Mouse (Mus musculus): ENCODE measurements around the gene Ltk.

The Ltk gene
- long read RNA-seq, experiment 1, result 0 reads
- long read RNA-seq, experiment 2, result 0 reads

DNA sequence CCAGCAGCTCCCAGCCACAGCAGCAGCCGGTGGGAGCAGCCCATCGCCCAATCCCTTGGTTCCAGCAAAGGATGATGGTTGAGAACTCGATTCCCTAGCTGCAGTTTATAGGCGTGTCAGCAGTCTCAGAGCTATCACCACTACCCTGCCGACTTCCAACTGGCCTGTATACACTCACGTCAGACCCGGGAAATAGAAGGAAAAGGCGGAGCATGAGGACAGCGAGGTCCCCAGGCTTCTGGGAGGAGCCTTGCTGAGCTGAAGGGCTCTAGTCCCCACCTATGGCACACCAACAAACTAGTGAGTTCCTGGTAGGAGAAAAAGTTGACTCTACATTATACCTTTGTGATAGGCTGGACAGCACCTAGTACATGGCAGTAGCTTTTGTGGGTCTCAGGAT lies at the start of gene Ltk:
Ltk (minus strand) TSS at position 181 of the 400 bp plus-strand sequence.
- intact Hi-C loops (cut with DNase I), result no loop called here

DNA sequence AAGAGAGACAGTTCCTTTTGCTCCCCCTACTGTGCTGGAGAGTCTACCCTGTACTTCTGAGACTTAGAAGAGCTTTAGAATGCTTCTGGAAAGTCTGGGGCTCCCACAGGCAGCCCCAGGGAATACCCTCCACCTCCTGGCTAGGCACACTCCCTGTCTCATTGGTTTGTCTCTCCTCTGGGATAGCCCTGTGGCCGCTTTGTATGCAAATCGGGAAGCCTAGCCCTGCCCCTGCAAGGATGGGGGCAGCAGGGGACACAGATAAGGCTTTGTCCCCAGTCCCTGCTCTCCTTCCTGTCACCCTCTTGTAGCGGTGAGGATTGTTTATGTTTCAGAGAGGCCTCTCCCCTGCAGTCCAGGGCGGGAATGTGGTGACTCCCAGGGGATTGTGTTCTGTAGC lies 48.6 kb upstream of the Ltk start:
- intact Hi-C loops (cut with DNase I), result no loop called here

DNA sequence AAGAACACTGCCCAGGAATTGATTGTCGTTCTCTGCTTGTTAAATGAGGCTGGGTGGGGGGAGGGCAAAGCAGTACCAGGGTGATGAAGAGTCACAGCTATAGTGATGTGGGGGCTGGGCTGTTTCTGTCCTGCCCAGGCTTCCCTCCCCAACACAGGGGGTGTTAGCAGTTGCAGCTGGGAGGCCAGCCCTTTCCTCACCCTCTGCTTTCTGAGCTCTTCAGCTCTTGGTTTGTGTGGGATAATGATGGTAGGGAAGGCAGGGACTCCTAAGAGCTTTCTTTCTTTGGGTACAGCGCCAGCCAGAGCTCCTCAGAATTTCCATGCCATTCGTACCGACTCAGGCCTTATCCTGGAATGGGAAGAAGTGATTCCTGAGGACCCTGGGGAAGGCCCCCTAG lies 48.2 kb upstream of the Ltk start:
- intact Hi-C loops (cut with DNase I), result no loop called here

DNA sequence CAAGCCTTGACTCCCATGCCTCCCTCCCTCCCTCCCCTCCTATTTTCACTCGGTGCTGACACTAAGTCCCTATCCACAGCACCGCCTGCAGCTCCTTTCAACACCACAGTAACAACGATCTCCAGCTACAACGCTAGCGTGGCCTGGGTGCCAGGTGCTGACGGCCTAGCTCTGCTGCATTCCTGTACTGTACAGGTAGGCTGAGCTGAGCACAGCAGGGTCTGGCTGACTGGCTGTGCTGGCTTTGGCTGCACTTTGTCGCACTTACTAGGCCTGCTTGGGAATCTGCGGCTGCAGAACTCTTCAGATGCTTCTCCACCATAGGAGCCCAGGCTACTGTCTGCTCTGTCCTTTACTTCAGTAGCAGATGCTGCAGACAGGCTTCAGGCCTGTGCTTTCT lies 45.3 kb upstream of the Ltk start:
- intact Hi-C loops (cut with DNase I), result no loop called here

DNA sequence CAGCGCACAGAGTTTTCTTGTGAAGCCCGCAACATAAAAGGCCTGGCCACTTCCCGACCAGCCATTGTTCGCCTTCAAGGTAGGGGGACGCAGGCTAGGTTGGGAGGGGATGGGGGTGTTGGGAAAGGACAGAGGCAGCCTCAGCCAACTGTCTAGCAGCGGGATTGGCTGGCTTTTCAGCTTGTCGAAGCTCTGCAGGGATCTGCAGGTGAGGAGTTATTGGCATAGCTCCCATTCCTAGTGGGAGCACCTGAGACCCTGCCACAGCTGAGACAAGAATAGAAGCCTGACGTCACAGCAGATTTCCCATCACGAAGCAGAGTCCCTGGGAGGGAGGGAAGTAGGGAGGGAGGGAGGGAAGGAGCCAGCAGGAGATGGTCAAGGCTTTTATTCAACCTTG lies 44.5 kb upstream of the Ltk start:
- intact Hi-C loops (cut with DNase I), result no loop called here

DNA sequence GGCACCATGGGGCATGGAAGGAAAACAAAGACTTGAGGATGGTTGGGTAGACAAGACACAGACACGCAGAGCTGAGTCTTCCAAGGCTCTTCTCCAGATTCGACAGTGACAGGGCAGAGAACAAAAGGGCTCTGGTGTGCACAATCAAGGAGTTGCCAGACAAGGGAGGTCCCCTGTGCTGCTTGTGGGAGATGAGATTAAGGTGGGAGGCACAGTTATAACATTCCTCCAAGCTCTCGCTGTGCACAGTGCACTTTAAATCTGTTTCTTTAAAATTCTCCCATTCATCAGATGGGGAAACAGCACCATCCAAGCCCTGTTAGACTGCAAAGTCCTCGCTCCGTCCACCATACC lies 44.0 kb upstream of the Ltk start:
- intact Hi-C loops (cut with DNase I), result no loop called here

DNA sequence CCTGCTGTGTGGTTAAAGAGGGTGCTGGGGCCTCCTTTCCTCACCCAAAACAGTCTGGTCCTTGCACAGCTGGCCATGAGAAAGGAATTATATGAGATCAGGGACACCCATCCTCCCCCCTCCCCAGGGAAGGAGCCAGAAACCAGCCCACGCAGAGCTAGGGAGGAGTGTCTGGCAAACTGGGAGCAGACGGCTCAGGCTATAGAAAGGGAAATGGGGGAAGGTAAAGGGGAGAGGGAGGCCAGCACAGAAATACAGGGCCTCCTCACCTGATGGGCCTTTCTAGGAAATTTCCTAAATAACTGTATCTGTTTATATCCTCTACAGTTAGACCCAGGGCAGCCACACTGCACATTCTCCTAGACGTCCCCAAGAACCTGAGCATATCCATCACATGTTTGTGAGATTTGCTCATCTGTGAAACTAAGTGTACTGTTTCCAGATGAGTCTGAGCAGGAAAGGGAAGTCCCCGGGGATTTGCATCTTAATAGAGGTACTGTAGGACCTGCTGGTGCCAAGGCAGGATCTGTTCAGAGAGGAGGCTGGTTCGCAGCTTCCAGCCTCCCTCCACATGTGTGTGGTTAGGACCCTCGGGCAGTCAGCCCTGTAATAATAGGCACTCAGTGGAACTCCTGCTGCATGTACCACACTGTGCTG lies 43.5 kb upstream of the Ltk start:
- intact Hi-C loops (cut with DNase I), result no loop called here

DNA sequence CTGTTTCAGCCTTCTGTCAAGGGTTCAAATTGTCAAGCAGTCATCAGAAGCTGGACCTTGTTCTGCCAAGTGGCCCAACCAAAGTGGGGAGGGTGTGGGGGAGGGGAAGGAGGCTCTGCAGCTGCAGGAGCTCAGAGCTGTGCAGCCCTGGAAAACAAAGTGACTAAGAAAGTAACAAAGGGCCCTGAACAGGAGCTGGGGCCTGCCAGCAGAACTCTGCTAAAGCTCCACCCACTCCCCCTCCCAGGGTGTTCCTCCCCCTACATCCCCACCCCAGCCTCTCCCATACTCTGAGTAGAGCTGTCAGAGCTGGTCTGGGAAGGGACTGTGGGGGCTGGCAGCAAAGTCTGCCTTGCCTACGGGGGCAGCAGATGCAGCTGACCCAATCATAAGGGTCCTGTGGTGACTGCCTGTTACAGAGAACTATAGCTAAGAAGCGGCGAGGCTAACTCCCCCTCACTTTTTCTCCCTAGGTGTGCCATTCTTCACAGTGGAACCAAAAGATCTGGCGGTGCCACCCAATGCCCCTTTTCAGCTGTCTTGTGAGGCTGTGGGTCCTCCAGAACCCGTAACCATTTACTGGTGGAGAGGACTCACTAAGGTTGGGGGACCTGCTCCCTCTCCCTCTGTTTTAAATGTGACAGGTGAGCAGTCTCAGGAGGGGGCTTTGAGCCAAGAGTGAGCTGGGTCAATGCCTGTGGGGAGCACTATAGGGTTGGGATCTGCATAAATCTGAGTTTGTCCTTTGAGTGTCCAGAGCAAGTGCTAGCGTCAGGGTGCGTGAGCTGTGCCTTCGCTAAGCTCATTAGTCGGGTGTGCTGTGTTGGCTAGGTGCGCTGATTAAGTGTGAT lies 42.8 kb upstream of the Ltk start:
- intact Hi-C loops (cut with DNase I), result no loop called here

DNA sequence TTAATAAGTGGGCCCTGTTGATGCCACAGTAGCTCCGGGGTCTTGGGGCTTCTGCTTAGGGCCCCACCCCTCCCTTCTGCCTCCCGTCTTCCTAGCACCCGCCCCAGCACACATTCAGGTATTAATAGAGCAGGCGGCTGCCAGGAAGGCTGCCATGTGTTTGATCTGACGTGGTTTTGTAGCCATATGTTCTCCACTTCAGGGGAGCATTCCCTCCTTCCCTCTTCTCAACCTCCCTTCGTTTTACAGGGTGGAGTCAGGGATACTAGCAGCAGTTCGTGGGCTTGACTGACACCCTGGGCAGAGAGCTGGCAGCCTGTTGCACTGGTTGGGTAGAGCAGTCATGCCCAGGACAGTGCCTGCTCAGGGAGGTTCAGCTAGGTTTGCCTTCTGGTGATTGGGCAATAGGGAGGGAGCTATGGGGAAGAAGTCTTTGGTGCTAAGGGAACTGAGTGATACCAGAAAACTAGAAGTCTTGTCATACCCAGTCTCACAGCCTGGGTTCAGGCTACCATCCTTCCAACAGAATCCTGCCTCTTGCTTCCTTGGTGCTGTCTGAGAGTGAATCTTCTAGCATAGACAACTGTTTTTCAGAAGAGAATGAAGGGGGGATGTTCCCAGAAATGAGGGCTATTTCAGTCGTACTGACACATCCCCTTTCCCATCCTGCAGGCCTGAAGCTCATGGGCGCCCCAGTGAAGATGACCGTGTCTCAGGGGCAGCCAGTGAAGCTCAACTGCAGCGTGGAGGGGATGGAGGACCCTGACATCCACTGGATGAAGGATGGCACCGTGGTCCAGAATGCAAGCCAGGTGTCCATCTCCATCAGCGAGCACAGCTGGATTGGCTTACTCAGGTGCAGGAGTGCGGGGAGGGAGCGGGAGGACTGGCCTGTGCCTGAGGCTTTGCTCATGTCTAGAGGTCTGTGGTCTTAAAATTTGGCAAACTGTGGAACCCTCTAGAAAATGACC lies 40.9 kb upstream of the Ltk start:
- intact Hi-C loops (cut with DNase I), result no loop called here

DNA sequence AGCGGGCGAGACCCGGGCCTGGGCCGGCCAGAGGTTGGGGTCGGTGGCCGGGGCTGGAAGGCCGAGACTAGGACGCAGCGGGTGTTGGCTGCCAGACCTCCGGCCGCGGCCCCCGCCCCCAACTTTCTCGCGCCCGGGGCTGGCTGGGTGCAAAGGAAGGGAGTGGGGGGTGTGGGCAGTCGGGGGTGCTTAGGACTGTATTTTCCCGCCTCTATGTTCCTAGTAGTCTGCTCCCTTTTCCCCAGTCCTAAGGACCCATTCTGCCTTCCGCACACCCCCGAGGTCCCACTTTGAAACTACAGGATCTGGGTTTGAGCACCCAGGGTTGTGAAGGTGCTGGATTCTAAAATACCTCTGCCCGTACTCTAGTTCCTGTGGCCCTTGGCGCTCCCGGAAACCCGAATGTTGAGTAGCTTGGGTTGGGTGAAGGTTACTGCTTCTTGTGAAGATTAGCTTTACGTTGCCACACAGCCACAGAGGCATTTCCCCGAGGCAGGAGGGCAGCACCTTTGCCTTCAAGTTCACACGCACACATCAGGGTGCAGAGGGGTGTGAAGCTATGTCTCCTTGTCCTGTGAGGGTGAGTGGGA lies 39.8 kb upstream of the Ltk start:
- intact Hi-C loops (cut with DNase I), result loop anchor here (10.0 kb wide), 1 partner anchor 95 kb away; the partner anchor contains the start of gene Mga

DNA sequence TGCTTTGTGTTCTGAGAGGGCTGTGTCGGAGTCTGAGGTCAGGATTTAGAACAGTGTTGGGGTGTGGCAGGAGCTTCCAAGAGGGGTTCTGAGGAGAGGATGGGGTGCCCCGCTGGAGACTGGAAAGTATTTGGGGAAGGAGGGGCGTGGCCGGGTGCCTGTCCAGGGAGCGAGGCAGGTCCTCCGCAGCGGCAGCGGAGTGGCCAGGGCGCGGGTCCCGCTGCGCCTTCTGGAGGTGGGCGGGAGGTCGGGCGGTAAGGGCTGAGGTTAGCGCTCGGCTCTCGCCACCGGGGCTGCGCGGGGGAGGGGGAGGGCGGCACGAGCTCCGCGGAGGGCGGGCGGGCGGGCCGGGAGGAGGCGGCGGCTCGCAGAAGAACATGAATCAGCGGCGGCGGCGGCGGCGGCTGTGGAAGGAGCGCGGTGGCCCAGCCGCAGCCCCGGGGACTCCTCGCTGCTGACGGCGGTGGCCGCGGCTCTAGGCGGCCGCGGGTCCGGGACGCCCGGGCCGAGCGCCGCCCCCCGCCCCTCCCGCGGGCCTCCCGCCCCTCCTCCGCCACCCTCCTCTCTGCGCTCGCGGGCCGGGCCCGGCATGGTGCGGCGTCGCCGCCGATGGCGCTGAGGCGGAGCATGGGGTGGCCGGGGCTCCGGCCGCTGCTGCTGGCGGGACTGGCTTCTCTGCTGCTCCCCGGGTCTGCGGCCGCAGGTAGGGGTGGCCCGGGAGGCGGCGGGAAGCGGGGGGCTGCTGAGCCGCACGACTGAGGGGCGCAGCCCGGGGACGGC lies 39.1 kb upstream of the Ltk start:
- intact Hi-C loops (cut with DNase I), result loop anchor here (10.0 kb wide), 1 partner anchor 95 kb away; the partner anchor contains the start of gene Mga

DNA sequence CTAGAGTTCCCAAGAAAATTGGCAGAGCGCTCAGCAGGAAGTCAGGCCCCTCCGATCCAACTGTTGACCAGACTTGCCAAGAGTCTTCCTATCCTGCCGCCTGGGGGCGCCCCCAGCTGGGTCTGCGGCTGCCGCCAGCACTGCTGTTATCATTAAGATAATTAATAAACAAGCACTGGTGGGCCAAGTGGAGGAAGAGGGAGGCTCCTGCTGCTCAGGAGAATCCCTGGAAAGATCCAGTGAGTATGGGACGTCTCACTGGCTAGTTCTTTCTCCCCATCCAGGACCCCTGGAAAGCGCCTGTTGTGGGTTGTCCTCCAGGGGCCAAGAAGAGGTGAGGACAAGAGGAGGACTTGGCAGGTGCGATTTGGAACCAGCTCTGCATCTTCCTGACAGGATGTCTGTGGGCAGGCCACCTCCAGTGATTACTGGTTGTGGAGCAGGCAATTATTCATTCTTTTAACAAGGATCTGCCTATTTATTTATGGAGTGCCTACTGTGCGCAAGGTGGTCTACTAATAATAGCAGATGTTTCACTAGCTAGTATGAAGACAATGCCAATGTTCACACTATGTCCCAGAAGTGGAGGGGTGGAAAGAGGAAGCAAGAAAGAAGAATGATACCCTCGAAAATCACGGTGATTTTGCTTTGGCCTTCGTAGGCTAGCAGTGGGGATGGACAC lies 38.2 kb upstream of the Ltk start:
- intact Hi-C loops (cut with DNase I), result loop anchor here (10.0 kb wide), 1 partner anchor 96 kb away; the partner anchor contains the start of gene Mga

DNA sequence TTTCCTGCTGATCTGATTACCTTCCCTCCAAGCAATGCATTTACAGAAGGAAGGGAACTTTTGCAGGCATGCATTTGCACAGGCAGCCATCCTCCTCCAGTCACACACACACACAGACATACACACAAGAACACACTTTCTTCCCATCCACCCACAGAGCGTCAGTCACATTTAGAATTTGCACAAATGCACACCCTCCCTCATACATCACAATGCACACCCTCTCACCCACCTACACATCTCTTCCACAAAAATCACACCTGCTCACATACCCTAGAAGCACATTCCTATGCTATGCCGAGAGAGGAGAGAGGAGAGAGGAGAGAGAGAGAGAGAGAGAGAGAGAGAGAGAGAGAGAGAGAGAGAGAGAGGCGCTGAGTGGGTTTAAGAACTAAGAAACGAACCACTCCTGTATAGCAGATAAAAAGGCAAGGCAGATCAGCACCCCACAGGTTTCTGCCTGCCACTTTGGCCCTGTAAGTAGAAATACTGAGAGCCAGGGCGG lies 37.1 kb upstream of the Ltk start, which contains the start of gene Tyro3:
Tyro3 (plus strand) TSS at position 455 of the 505 bp plus-strand sequence.
- intact Hi-C loops (cut with DNase I), result loop anchor here (10.0 kb wide), 1 partner anchor 97 kb away; the partner anchor contains the start of gene Mga

DNA sequence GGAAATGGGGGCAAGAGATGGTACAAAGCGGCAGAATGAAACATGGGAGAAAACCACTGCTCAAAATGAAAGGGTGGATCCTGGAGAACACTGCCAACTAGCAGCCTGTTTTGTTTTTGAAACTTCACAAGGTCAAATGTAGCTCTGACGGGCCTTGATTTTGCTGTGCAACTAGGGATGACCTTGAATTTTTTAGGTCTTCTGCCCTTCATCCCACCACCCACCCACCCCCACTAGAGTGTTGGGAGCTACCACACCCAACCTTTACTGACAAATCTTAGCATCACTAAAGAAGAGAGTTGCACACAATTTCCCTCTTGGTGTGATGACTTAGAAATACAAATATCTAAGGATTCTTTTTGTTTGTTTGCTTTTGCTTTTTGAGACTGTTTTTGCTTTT lies 29.8 kb upstream of the Ltk start:
- intact Hi-C loops (cut with DNase I), result loop anchor here (10.0 kb wide), 1 partner anchor 105 kb away; the partner anchor contains the start of gene Mga

DNA sequence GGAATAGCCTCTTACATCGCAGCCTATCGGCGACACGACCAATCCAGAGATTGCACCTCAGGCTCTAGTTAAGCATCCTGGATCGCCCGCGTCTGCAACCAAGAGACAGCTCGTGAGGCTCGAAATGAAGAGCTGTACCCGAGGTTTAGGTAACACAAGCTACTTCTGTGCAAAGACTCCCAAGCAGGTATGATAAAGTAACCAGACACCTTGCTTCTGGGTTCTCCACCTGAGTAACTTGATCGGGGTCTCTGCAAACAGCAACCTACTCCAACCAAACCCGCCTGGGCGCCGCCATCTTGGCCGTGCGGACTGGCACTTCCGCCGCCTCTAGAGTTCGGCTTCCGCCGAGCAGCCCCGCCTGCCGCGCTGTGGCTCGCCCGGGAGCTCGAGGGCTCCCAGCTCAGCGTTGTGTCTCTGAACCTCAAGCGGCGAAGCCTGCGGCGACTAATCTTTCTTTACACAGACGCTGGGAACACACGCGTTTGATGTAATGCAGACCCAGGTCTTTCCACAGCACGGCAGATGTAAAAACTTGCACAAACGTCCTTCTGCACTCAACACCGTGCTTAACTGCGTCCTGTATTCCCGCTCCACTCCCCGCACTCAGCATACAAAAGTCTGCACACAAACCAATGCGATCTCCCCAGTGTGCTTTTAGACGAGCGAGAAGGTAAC lies 27.1 kb upstream of the Ltk start, which contains the start of gene Rpap1:
Rpap1 (minus strand) TSS at position 332 of the 678 bp plus-strand sequence.
- intact Hi-C loops (cut with DNase I), result no loop called here

DNA sequence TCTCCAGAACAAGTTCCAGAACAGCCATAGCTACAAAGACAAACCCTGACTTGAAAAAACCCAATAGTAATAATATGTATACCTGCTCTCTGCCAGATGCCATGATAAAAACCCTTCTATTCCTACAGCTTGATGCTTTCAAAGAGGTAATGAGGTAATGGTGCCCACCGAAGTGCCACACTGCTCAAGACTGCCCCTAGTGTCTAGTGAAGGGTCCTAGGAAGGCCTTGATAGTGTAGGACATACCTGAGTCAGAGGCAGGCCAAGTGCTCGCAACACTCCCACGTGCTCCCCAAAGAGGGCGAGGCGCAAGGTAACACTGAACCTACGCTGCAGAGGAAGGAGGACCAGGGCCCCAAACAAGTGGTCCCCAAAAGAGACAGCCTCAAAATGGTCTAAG lies 7.0 kb upstream of the Ltk start:
- intact Hi-C loops (cut with DNase I), result no loop called here

DNA sequence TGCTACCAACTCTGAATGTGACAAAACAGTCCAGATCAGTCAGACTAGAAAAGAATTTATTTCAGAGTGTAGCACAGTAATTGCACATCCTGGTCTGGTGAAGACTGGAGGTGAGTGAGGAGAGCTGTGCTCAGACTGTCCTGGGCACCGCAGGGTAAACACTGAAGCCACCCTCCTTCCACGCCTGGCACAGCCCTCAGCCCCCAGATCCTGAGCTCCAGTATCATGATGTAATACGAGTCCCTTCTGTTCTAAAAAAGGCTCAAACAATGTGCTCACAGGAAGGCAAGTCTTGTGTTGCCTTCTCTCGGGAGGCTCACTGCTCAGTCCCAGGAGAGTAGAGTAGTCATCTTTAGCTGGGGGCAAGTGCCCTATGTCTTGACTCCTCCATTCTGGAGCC lies 3.7 kb upstream of the Ltk start:
- intact Hi-C loops (cut with DNase I), result no loop called here

DNA sequence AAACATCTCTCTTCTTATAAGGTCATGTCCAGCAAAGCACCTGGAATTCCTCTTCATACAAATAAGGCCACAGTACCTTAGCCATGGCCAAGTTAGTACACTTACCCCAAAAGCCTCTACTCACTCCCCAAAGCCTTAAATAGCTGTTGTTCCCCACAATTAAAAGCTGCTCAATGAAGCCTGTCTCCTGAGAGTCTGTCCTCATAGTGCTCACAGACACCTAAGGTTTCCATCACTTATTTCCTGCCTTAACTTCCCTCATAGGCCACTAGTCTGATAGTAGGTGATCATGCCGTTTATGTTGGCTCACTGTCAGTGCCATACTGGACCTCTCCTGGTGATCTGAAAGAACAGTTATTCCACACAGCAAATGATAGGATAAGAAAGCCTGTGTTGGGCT lies 2.0 kb upstream of the Ltk start:
- intact Hi-C loops (cut with DNase I), result no loop called here

Data from adrenal gland (tissue).